Mouse (Mus musculus) spleen, postnatal 14 days (tissue): ENCODE measurements around the gene Zfp36.
A peak's percentile ranks its signal among the peaks of the same experiment; 100 is the strongest.

Source experiments
- DNase-seq, 2 experiments: peaks; one replicate each; pipeline ENCODE4 v3.0.0; 2021 to 2022; ENCODE audit warnings: low spot score in 2 of 2

The Zfp36 gene

GRCm38 (mm10) chr7:28338108-28338998, 41.7 kb downstream of the Zfp36 start, which contains the start of gene Supt5:
Gene Supt5, minus strand, starts transcription at chr7:28338746.
- peak; percentile 93 to 95 for DNase-seq

- no peak for DNase-seq
Observed at GRCm38 (mm10) chr7:28335471-28335870, 44.6 kb downstream of the Zfp36 start.

- no peak for DNase-seq
Observed at GRCm38 (mm10) chr7:28334534-28334933, 45.5 kb downstream of the Zfp36 start.

- no peak for DNase-seq
Observed at GRCm38 (mm10) chr7:28328260-28328659, 51.8 kb downstream of the Zfp36 start.
